Mouse (Mus musculus) midbrain, postnatal 0 days (tissue): ENCODE data around the gene Ctdspl2. TPM values are rescaled to one million over a fixed set of nuclear protein-coding genes. Genes with fewer than 3 reads are reported as not detected.
A peak's percentile ranks its signal among the peaks of the same experiment; 100 is the strongest.
"Not testable (repeated sequence)": the region's sequence is repeated elsewhere in the genome, so short reads cannot be mapped to it uniquely, and the experiment has no call there.

Experiments used
- ATAC-seq: fragments of 200-750 bp; cut with Nextera tagmentation; 2 replicates; pipeline ENCODE4 v1.8.0; 2017; ENCODE audit warnings: moderate number of reproducible peaks, mild to moderate bottlenecking, moderate TSS enrichment, moderate library complexity; ENCODE audit not compliant: low FRiP score
- DNase-seq: peaks from one replicate; pipeline ENCODE4 v3.0.0-alpha.2; 2015; ENCODE audit warnings: low spot score
- H3K27ac ChIP-seq: fragments of 300-500 bp; sonication (generic); 2 replicates; pipeline ENCODE4 v1.5.1; 2014; ENCODE audit warnings: low read depth, mild to moderate bottlenecking, low read length, mixed read lengths
- H3K27me3 ChIP-seq: fragments of 300-500 bp; sonication (generic); 2 replicates; pipeline ENCODE4 v1.6.1; 2014; ENCODE audit warnings: low read length, control low read depth, mixed read lengths; ENCODE audit not compliant: insufficient read depth
- H3K36me3 ChIP-seq: fragments of 300-500 bp; sonication (generic); 2 replicates; pipeline ENCODE4 v1.6.1; 2014; ENCODE audit warnings: low read length, control low read depth, mixed read lengths; ENCODE audit not compliant: insufficient read depth
- H3K4me1 ChIP-seq: fragments of 300-500 bp; sonication (generic); 2 replicates; pipeline ENCODE4 v1.6.1; 2014; ENCODE audit warnings: mild to moderate bottlenecking, control low read depth, antibody characterized with exemption, low read length, mixed read lengths; ENCODE audit not compliant: insufficient read depth
- H3K4me2 ChIP-seq: fragments of 300-500 bp; sonication (generic); 2 replicates; pipeline ENCODE4 v1.6.1; 2014; ENCODE audit warnings: low read depth, mild to moderate bottlenecking, low read length, mixed read lengths; ENCODE audit not compliant: poor library complexity, severe bottlenecking
- H3K4me3 ChIP-seq: fragments of 300-500 bp; sonication (generic); 2 replicates; pipeline ENCODE4 v1.5.1; 2014; ENCODE audit warnings: low read depth, mild to moderate bottlenecking, low read length, moderate library complexity
- H3K9ac ChIP-seq: fragments of 300-500 bp; sonication (generic); replicated peaks from 2 replicates; pipeline ENCODE4 v1.6.1; 2014; ENCODE audit warnings: mild to moderate bottlenecking, low read length, moderate library complexity, mixed read lengths; ENCODE audit not compliant: poor library complexity, severe bottlenecking
- H3K9me3 ChIP-seq: fragments of 300-500 bp; sonication (generic); 2 replicates; pipeline ENCODE4 v1.6.1; 2016; ENCODE audit warnings: low read length, control low read depth
- CTCF ChIP-seq: IDR thresholded peaks from 2 replicates; pipeline ENCODE4 v1.5.1; 2016; ENCODE audit warnings: antibody characterized with exemption, mild to moderate bottlenecking
- WGBS: fragments of 180-500 bp; shearing (Covaris S2); extraction: QIAGEN DNeasy Blood & Tissue Kit; methylation state at CpG from one replicate; pipeline ENCODE4 v1.1.7; 2014; 5-methylcytosine and 5-hydroxymethylcytosine counted together
- polyA plus RNA-seq: library from polyadenylated mRNA; unstranded; fragments of >200 nt; fragmentation: Nextera tagmentation; extraction: Ambion mirVana; gene quantifications from 2 replicates; pipeline ENCODE4 v1.2.1, GENCODE M21; 2015
- total RNA-seq: library from RNA; depleted of rRNA; stranded (reverse); fragments of >200 nt; gene quantifications from 2 replicates; pipeline ENCODE4 v1.2.3, GENCODE M21; 2014

Ctdspl2 gene
- total and polyA plus RNA-seq, 2 experiments from 2014 or later, result 31.3 to 33.3 TPM

DNA sequence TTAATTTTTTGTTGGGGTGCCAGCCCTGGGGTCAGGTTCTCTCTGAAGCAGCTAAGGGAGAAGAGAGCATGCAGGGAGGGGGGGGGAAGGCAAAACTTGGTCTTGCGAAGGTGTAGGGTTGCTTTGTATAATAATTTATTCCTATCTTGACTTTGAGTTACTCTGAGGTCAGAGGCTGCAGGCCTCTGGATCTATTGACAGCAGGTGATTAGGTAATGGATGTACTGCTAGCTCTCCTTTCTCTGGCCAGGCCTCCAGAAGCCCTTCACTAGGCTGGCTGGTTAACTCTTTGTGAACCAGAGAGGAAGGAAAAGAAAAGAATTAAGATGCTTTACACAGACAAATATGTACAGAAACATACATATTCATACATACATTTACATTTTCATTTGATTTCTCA, 62.9 kb downstream of the Ctdspl2 start:
- DNase-seq, result no peak
- H3K4me2 ChIP-seq, result no peak overlapping the region
- WGBS, result 81% methylated on average over 1 of the region's 1 CpGs
- ATAC-seq, result no peak
- no peak overlapping the region for H3K4me3 ChIP-seq
- H3K36me3 ChIP-seq, result no peaks in the 10 kb centered on the region
- TF ChIP-seq CTCF, result no peak
- H3K9me3 ChIP-seq, result no peaks in the 10 kb centered on the region
- H3K4me1 ChIP-seq, result no peaks in the 10 kb centered on the region
- no peaks in the 10 kb centered on the region for H3K27me3 ChIP-seq
- no peak overlapping the region for H3K9ac ChIP-seq
- H3K27ac ChIP-seq, result no peak overlapping the region

DNA sequence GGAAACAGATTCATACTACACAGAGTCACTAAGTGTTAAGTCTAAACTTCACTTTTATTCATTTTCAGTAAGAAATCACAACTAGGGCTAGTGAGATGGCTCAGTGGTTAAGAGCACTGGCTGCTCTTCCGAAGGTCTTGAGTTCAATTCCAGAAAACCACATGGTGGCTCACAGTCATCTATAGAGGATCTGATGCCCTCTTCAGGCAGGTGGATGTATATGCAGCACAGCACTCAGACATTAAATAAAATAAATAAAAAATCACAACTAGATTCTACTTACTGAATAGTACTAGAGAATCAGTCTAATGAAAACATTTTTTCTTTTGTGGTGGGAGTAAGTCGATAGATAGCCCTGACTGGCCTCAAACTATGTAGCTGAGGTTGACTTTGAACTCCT, 66.5 kb downstream of the Ctdspl2 start:
- WGBS, result 66% methylated on average over 2 of the region's 2 CpGs
- Histone ChIP-seq H3K9ac (no peak overlapping the region), H3K4me1 (no peaks in the 10 kb centered on the region), H3K4me3 (no peak overlapping the region), H3K9me3 (no peaks in the 10 kb centered on the region), H3K4me2 (no peak overlapping the region), H3K27ac (no peak overlapping the region), H3K27me3 (no peaks in the 10 kb centered on the region), H3K36me3 (no peaks in the 10 kb centered on the region)
- DNase-seq, result no peak
- no peak for ATAC-seq
- TF ChIP-seq CTCF, result peak; percentile 17; the same call in 1 of the 2 replicates

GRCm38 (mm10) chr2:122027091-122027490, 71.3 kb downstream of the Ctdspl2 start:
- not testable (repeated sequence) for H3K36me3 ChIP-seq, H3K27ac ChIP-seq, H3K4me2 ChIP-seq, H3K4me3 ChIP-seq, DNase-seq, H3K4me1 ChIP-seq, H3K9me3 ChIP-seq, H3K9ac ChIP-seq, ATAC-seq, H3K27me3 ChIP-seq
- WGBS, result 94% methylated on average over 10 of the region's 10 CpGs

DNA sequence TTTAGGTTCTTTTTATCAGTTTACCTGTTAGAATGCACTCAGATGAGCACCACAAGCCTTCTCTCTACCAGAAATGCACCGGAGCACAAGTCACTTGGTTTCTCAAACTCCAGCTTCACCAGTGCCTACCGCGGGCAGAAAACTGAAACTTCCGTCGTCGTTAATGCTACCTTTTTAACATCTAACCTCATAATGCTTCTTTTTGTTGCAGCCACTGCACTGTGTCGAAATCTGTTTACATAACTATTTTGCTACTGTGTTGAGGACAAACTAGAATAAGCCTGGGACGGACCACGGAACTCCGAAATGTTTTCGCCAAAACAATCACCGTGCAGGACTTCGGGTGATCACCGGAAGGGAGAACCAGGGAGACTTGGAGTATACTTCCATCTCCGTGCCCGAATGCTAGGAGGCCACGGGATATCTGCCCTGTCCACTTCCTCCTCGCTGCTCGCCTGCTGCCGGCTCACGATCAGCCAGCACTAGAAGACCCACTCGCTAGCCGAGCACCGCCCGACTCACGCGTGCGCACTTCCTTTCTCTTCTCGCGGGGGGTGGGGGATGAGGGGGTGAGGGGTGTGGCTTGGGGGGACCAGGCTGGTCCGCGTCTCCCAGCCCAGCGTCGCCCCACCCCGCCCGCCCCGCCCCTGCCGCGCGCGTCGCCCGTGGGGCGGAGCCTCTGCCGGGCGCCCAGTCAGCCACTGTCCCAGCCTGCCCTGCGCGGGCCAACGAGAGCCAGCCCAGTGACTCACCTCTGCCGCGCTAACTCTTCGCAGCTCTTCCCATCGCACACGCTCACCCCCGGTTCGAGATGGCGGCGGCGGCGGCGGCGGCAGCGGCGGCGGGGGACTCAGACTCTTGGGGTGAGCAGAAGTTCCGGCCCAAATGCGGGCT, 72.3 kb downstream of the Ctdspl2 start, which contains the start of gene Eif3j1:
Gene Eif3j1 (plus strand): TSS at position 685 of the 894 bp plus-strand sequence.
- peak; percentile 100 for ATAC-seq
- TF ChIP-seq CTCF, result no peak
- whole genome bisulfite sequencing, result under 1% methylated on average over 61 of the region's 67 CpGs

DNA sequence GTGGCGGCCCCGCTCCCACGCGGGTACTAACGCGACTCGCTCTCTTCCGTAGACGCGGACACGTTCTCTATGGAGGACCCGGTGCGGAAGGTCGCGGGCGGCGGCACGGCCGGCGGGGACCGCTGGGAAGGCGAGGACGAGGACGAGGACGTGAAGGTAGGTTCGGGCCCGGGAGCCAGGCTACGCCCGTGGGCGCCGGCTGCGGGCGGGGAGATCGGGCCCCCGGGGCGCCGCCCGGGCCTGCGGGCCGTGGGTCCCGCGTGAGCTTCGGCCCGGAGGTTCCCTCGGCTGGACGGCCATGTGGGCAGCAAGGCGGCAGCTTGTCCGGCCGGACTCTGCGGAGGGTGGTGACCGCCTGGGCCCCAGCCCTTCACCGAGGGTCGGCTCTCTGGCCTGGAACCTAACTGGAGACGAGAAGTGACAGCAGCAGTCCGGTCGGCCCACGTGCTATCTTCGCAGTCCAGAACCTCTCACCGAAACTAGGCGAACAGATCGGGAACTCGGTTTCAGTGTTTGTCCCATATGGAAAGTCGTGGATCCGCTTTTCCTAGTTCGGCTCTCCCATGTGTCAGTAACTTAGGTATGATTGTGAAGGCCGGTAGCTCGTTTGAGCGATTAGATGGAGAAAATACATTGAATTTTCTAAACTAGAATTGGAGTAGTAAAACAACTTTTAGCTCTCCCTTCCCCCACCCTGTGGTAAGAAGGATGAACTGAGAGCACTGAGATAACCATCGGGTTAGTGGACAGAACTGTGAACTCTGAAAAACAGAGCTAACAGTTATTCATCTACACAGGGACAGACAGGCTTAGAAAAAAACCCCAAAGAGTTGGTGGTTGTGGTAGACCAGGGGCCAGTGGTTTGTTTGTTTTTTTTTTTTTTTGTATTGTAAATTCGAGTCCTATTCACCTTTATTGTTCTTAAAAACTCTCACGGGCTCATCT, 73.2 kb downstream of the Ctdspl2 start:
- H3K27me3 ChIP-seq, result no peaks in the 10 kb centered on the region
- H3K4me1 ChIP-seq, result 0 out of 2 replicates have a peak, but pooled peaks cover 3% of the 10 kb centered on the region
- peak overlapping the region; percentile 87 for H3K4me3 ChIP-seq
- ATAC-seq, result peak; percentile 61
- no peaks in the 10 kb centered on the region for H3K9me3 ChIP-seq
- TF ChIP-seq CTCF, result peak; percentile 17
- H3K9ac ChIP-seq, result peak overlapping the region; percentile 73
- H3K36me3 ChIP-seq, result no peaks in the 10 kb centered on the region
- 2% methylated on average over 55 of the region's 71 CpGs for WGBS
- DNase-seq, result peak; percentile 34
- H3K27ac ChIP-seq, result peak overlapping the region; percentile 44
- peak overlapping the region; percentile 81 for H3K4me2 ChIP-seq

More for the DNA sequence above, 72.3 kb downstream of the Ctdspl2 start, which contains the start of gene Eif3j1:
- Histone ChIP-seq H3K9ac (peak within 1 kb of the TSS; percentile 73), H3K9me3 (no peaks in the 10 kb centered on the region), H3K4me3 (peak within 1 kb of the TSS; percentile 87), H3K36me3 (no peaks in the 10 kb centered on the region), H3K27ac (peak within 1 kb of the TSS; percentile 44), H3K27me3 (no peaks in the 10 kb centered on the region), H3K4me1 (0 out of 2 replicates have a peak, but pooled peaks cover 3% of the 10 kb centered on the region), H3K4me2 (peak within 1 kb of the TSS; percentile 81)
- DNase-seq, result peak; percentile 95
